Mouse (Mus musculus) T-helper 1 cell (primary cell): Measurements from ENCODE around the gene Mup22.

Experiments
- in situ Hi-C: fragments of 300-600 bp; cut with MboI, MseI; formaldehyde crosslinking; loops from one replicate; pipeline ENCODE4 v1.15.1; 2025; ENCODE audit warnings: high pct_unique_total_duplicates

The Mup22 gene

GRCm38 (mm10) chr4:60821363-60821762 lies at the start of gene Mup22:
Gene Mup22 (minus strand): TSS chr4:60821463.
- in situ Hi-C loops = loop anchor here (25.0 kb wide), 1 partner anchor 1016 kb away; the partner anchor contains the start of gene Mup5

GRCm38 (mm10) chr4:60840889-60841288 lies 19.6 kb upstream of the Mup22 start:
- in situ Hi-C loops = loop anchor here (10.0 to 25.0 kb wide), 5 partner anchors 321 to 864 kb away; no protein-coding TSS in a partner anchor
